Mouse (Mus musculus): ENCODE data around the gene Prkar2a. TPM values are rescaled to one million over a fixed set of nuclear protein-coding genes. Genes with fewer than 3 reads are reported as not detected.
"Not testable (repeated sequence)": the region's sequence is repeated elsewhere in the genome, so short reads cannot be mapped to it uniquely, and the experiment has no call there.

Prkar2a gene
- 10 to 100 TPM in 1 of 3 experiments, 1 to 10 TPM in 2; 7.7 to 11.9 (median 9.2) TPM for polyA plus RNA-seq (2017; shearing (Covaris generic))

DNA sequence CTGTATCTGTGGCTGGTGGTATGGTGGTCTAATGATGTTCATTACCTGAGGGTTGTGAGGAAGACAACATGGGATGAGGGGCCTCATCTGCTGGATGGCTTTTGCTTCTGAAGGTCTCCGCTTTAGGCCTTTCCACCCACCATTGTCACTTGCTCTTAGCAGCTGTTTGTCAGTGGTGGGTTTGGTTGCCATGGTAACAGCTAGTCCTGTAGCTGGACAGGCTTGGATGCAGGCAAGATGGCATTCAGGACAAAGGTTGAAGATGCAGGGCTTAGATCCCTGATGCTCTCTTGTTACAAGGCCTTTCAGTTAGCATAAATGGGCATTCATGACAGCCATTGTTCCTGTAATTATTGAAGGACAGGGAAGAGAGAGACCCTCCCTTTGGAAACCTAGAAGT lies at the start of gene Prkar2a:
Gene Prkar2a (plus strand): TSS at position 209 of the 400 bp plus-strand sequence.
- no peak for ATAC-seq

DNA sequence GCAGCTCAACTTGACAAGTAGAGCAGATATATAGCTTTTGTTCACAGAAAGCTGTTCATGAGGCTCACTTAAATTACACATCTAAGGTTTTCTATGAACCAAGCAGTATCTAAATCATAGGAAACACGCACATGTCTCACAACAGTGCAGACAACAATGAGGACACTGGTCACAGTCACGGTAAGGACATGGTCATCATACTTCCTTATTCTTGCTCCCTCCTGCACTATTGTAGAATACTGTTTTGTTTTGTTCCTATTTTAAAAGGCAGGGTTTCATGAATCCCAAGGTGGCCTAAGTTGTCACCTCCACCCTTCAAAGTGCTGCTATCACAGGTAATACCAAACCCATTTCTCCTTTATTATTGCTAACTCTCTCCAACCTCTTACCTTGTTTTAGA lies 49.3 kb upstream of the Prkar2a start:
- ATAC-seq = no peak

DNA sequence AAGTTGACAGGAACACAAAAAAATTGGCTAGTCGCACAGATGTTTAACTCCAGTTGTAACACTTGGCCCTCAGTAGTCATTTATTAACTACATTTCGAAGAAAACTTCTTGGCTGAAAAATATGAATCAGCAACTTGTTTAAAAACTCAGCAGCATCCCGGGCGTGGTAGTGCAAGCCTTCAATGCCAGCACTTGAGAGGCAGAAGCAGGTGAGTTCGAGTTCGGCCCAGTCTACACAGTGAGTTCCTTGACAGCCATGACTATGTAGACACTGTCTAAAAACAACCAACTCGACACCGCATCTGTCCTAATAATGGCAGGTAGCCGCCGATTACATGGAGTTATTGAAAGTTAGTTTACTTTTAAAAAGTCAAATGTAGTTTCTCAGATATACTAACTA lies 40.9 kb upstream of the Prkar2a start:
- ATAC-seq = no peak

DNA sequence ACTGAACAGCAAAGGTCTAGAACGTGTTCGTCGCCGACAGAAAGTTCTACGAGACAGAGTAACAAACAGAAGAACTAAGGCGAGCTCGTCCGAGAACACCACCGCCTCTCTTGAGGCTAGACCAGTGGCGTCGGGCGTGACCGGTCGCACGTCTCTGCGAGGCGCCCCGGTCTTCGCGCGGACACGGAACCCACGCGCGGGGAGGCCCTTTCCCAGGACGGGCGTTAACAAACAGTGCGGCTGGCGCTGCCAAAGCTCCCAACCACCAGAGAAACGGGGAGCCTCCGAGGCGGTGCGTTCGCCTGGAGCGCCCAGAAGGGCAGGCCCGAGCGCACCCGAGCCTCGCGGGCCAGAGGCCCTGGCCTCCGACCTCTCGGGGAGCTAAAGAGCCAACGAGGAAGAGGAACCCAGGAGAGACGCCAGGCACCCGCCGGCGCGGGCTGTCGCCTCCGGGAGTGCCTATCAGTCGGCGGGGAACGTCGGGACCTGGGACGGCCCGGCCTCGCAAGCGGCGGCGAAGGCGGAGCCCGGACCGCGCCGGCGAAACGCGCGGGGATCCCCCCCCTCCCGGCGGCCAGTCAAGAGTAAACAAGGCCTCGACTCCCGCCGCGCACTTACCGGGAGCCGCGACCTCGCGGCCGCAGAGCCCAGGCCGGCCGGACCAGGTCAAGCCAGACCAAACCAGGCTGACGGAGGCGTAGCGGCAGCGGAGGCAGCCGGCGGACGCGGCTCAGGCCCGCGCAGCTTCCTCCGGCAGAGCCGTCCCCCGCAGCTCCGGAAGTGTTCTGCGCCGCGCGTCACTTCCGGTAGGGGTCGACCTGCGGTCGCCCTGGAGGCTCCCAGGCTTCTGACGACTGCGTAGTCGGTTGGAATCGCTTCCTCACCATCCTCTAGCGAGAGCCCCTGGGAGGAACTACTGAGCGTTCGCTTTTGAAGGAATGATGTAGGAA lies 40.2 kb upstream of the Prkar2a start, which contains the start of gene Arih2:
Gene Arih2 (minus strand): TSS at position 776 of the 950 bp plus-strand sequence.
- peak; percentile 90 for ATAC-seq

DNA sequence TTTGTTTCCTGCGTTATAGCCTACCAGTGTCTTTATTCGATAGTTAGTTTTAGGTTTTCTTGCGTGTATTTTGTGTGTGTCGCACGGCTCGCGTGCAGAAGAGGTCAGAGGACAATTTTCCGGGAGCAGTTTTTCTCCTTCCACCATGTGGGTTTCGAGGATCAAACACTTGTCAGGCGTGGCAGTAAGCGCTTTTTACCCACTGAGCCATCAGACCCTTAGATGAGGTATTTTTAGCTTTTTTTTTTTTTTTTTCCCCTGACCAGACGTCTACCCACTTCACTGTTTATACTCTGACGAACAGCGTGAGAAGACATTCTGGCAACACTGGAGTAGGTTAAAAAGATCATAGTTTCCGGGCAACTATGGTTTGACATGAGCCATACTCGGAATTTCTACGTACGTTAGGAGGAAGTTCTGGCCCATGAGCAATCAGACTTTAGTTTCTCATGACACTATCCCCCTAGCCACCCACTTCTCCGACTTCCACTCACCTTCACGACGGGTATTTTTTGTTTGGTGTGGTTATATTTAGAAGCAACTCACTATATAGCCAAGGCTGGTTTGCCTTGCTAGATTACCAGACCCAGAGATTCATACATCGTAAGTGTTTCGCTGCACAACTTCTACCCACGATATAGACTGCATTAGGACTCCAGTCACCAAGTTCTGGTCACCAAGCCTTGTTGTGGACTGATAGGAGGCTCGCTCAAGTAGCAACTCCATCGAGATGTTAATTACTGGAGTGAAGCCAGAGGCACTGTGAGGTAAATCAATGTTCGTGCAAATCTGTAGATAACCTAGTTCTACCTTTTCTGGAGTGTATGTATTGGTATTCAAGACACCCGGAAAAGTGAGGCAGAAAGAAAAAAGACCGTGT lies 39.3 kb upstream of the Prkar2a start:
- peak; percentile 57 for ATAC-seq

DNA sequence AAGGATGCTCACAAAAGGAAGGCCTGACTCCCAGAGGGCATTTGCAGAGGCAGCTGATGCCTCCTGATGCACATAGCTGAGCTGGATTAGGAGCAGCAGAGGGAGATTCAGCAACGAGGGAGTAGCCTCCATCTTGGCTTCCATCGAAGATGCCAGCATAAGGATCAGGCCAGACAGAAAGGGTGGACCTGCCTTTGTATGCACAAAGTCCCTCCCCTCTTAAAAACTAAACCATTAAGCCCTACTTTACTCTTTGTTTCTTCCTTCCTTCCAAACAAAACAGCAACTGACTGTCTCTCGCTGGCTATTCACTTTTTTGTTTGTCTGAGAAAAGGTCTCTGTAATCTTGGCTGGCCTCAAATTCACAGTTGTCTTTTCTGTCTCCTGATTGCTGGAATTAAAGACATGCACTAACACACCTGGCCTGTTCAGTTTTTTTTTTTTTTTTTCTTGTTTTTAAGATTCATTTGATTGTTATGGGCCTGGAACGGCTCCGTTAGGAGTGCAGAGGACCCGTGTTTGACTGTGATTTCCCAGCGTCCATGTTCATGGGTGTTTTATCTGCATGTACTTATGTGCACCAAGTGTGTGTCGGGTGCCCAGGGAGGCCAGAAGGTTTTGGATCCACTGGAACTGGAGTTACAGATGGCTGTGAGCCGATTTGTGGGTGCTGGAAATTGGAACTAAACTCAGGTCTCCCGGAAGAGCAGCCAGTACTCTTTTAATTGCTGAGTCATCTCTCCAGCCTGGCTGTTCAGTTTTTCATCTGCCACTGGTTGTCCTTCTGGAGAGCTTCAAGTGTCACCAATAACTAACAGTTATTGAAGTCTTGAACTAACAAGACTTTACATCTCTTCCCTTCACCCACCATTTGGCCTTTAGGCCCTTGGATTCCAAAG lies 34.3 kb upstream of the Prkar2a start:
- ATAC-seq = no peak

DNA sequence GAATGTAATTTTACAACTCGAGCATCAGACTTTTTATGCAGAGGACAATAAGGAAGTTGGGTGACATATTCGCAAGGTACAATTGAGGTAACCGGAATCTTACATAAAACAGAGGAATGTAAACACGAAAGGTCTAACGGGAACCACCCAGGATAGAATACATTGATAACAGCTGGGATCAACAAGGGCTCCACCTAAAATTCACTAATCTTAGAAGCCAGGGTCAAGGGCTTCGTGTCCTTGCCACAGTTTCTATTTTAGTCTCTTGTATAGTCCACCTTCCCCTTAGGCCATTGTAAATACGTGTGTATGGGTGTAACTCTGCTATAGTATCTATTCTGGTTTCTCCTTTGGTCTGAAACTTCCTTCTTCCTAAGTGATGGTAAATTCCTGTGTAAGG lies 33.2 kb upstream of the Prkar2a start:
- not testable (repeated sequence) for ATAC-seq

DNA sequence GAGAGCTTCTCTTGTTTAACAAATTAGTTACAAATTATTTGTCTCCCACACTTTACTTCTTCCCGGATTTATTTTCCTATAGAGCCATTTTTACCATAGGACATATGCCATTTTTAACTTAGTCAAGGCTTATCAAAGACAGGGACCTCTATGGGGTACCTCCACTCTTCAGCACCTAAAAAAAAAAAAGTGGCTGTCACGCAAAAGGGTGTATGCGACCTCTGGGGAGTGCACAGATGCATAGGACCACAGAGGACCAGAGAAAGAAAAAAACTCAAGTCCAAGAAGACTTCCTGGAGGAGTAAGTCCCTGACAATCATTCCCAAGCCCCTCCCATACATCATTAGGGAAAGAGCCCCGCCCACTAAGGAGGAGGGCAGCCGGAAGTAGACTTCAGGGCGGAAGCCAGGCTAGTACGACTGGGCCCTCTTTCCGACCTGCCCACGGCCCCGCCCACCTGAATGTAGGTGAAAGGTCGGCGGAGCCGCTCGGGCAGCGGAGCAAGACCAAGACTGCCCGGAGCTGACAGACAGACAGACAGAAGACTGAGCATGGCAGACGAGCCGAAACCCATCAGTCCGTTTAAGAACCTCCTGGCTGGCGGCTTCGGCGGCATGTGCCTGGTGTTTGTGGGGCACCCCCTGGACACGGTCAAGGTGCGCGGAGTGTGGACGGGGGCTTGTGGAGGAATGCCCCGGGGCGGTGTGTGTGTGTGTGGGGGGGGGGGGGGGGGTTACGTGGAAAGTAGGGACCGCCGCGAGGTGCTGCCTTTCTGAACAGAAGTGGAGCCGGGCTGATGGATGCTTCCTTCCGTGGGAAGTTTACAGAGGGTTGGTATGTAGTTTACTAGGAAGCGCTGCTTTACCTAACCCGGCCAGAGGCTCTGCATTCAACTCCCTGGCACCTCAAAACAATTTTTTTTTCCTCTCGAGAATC lies 27.2 kb upstream of the Prkar2a start, which contains the start of gene Slc25a20:
Gene Slc25a20 (plus strand): TSS at position 412 of the 936 bp plus-strand sequence.
- peak; percentile 80 for ATAC-seq

DNA sequence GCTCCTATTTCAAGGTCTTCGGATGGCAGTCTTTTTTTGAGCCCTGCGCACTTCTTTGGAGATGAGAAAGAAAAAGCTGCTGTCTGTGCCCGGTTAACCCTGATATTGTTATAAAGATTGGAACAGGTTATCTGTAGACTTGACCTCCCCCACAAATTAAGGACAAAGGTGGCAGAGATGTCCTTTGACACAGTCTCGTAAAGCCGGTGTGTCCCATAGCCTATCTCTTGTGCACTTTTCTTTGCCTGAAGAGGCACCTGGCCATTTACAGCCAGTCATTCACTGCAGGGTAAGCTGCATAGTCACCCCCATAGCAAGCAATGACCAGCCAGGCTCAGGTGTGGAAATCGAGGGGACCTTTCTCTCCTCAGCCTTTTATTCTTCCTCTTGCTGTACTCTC lies 26.5 kb upstream of the Prkar2a start:
- no peak for ATAC-seq

DNA sequence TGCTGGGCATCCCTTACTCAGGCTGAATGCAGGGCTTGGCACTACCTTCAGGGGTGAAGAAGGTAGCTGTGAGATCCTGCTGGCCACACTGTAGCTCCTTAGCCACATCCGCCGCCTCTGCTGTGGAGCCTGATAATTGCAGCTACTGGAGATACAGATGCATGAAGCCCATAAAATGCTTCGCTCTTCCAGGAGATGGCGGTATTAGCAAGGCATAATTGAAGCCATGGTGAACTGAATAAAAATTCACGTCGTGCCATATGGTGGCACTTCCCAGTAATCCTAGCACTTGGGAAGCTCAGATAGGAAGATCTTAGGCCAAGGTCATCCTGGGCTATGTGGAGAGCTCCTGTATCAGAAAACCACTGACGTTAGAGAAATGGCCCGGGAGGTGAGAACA lies 19.2 kb upstream of the Prkar2a start:
- no peak for ATAC-seq

DNA sequence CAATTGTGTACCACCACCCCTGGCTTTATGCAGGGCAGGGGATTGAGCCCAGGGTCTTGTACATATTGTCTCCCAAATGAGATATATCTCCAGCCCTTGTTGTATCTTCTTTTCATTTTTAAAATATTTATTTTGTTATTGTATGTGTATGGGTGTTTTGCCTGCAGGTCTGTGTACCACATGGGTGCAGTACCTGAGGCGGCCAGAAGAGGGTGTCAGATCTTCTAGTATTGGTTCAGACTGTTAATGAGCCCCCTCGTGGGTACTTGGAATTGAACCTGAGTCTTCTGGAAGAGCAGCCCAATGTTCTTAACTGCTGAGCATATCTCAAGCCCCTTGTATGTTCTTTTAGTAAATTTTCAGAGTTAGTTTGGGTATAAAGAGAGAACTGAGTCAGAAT lies 16.0 kb upstream of the Prkar2a start:
- ATAC-seq = no peak

DNA sequence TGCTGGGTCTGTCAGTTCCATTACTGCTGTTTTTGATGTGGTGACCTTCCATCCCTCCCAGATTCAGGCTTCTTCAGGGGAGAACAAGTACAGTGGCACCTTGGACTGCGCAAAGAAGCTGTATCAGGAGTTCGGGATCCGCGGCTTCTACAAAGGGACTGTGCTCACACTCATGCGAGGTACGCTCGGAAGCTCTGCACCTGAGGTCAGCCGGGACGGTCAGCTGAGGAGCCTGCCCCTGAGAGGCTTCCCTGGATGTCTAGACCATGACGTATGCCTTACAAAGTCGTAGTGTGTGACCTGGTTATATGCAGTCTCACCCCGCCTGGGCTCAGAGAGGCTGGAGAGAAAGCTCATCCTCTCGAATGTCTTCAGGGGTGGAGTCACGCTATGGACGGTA lies 9.1 kb upstream of the Prkar2a start:
- no peak for ATAC-seq

DNA sequence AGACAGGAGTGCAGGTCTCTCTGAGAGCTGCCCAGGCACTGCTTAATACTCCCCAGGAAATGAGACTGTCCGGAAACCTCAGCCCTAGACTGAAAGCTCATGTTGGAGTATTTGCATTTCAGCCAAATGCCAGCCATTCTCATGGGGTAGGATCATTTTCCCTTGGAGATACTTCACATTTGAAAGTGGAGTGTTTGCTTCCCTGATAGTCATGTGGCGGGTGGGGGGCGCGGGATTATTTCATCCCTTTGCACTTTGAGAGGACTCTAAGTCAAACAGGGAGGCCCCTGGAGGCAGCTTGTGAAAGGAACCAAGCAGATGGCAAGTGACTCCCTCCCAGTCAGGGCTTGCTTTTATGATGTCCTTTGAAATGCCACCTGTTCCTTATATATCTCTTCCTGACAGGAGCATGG lies 2.6 kb upstream of the Prkar2a start:
- no peak for ATAC-seq

DNA sequence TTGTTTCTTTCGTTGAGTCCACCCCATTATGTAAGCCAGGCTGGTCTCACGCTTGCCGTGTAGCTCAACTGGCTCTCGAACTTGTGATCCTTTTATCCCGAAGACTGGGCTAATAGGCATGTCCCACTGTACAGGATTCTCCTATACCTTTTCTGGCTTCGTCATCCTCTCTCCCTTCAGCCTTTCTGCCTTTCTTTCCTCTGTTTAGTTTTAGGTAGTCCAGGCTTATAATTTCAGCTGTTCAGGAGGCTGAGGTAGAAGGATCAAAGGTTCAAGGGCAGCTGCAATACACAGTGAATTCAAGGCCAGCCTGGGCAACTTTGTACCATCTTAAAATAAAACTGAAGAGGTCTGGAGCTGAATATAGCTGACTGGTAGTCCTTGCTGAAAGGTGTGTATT lies 1.9 kb upstream of the Prkar2a start:
- no peak for ATAC-seq

DNA sequence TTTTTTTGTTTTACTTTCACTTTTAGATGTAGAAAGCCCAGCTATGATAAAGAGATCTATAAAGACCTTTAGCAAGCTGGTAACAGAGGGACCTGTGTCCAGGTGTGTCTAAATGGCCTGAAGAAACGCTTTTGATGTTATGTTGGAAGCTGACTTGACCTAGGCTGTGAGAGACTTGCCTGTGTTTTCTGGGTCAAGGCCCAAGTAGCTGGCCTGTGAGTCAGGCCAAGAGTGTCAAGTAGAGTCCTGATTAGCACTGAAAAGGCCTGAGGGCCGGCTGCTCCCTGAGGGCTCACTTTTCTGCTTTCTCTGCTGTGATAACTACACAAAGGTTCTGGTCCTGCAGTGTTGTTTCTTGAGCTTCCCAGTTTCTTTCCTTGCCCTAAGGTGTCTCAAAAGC lies 1.4 kb upstream of the Prkar2a start:
- ATAC-seq = no peak

DNA sequence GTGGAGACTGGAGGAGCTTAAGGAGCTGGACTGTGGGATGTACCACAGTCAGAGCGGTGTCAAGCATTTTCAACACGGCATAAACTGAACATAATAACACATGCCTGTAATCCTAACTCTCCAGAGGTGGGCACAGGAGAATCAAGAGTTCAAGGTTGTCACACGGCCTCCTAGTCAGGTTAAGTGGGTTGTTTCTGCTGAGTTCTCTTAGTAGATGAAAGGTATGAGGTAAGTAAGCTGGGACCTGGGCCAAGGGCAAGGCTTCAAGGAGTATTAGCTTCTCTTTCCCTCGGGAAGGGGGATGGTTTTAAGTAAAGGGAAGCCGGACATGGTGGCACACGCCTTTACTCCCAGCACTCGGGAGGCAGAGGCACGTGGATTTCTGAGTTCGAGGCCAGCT lies 663 bp upstream of the Prkar2a start:
- ATAC-seq = no peak

DNA sequence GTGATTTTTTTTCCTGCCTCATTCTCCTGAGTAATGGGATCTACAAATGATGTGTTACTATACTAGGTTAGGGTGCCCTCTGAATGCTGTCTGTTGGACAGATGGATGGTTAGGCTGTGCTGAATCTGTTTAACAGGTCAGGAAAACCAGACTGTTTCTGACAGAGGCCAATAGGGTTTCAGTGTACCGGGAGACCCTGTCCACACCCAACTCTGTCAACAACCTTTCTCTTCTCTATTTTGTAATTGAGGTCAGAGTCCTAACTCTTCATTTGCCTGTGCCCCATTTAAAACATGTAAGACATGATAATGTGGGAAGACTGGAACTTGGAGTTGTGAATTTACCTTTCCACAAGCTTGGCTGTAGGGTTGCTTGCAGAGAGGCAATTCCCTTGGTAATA lies 879 bp downstream of the Prkar2a start:
- ATAC-seq = no peak

DNA sequence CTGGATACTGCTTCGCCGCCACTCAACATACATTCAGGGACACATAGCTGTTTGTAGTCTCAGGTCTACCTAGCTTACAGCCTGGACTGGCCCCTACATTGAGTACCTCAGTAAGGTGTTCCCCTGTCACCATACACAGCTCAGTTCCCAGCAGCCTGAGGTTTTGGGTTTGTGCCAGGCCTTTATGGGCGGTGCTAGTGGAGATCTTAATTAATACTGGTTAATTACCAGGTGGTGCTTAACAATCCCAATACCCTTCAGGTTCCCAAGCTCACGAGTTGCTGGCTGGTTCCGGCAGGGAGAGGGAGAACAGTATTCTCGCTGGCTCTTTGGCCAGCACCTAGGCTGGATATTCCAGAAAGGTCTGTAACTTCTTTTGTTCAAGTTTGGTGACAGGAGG lies 1.8 kb downstream of the Prkar2a start:
- no peak for ATAC-seq

DNA sequence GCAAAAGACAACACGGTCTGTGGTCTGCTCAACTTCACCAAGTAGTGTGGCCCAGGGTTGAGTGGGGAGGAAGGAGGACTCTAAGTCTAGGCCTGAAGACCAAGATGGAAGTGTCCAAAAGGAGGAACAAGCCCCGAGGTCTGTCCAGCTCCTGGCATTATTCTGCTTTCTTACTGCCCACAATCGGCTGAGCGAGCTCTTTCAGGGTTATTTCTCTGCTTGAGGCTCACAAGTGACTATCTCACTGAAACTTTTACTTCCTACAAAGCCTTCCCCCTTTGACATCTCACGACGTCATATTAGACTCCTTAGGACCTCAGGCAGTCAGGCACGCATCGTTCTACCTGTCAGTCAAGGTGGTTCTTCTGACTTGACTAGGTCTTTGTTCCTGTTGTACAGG lies 2.3 kb downstream of the Prkar2a start:
- no peak for ATAC-seq

DNA sequence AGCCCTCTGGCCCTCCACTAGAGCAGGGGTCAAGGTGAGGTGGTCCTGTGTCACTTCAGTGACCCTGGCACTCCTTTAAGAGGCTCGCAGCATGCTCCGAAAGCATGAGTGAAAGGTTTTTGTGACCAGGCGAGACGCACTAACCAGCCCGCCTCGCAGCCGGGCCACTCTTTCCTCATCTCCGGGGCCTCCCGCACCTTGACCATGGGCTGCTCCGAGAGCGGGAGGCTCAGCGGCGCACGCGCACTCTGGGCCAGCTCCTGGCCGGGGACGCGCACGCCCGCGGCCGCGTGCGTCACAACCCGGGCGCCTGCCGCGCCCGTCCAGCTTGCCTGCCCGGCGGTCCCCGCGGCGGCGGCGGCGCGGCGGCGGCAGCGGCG lies 2.7 kb downstream of the Prkar2a start:
- peak; percentile 46 for ATAC-seq

All from inflammation-experienced regulatory T-cells, adult 6 months (primary cell).